Mouse (Mus musculus) bone marrow, adult 2 months (tissue): ENCODE data around the gene Mnd1. TPM values are rescaled to one million over a fixed set of nuclear protein-coding genes. Genes with fewer than 3 reads are reported as not detected.

Source experiments
- H3K27ac ChIP-seq: fragments of 200-500 bp; 2 replicates; pipeline ENCODE4 v1.5.1; 2012; ENCODE audit warnings: low read depth, mild to moderate bottlenecking, control low read depth, inconsistent platforms, low read length; ENCODE audit not compliant: control insufficient read depth, poor library complexity, insufficient read depth
- H3K4me1 ChIP-seq: fragments of 200-500 bp; 2 replicates; pipeline ENCODE4 v1.6.1; 2011; ENCODE audit warnings: low read length; ENCODE audit not compliant: control insufficient read depth, insufficient read depth
- H3K4me3 ChIP-seq: fragments of 200-500 bp; replicated peaks from 2 replicates; pipeline ENCODE3; 2011; ENCODE audit warnings: mild to moderate bottlenecking, low read depth, low read length, control low read depth; ENCODE audit not compliant: control insufficient read depth
- CTCF ChIP-seq: fragments of 200-500 bp; IDR thresholded peaks from 2 replicates; pipeline ENCODE4 v1.5.1; 2011; ENCODE audit warnings: low read length, control low read depth; ENCODE audit not compliant: control insufficient read depth, insufficient read depth
- POLR2A ChIP-seq: fragments of 200-500 bp; IDR thresholded peaks from 2 replicates; pipeline ENCODE4 v1.6.1; 2011; ENCODE audit warnings: low read depth, mild to moderate bottlenecking, control low read depth, low read length, borderline replicate concordance; ENCODE audit not compliant: control insufficient read depth
- WGBS: fragments of 180-500 bp; shearing (Covaris S2); methylation state at CpG from one replicate; pipeline ENCODE4 v1.1.7; 2018; 5-methylcytosine and 5-hydroxymethylcytosine counted together
- polyA plus RNA-seq: library from polyadenylated mRNA; stranded (reverse); fragments of >200 nt; gene quantifications from 2 replicates; pipeline ENCODE4 v1.2.4, GENCODE M21; 2011; ENCODE audit warnings: low replicate concordance; ENCODE audit not compliant: missing spikeins, insufficient read depth, insufficient read length

Mnd1 gene
- 8.3 and 11.7 TPM in 2 replicates for polyA plus RNA-seq

- Histone ChIP-seq H3K4me1 (peaks cover 2% of the 10 kb centered on the region; the same call in 1 of the 2 replicates), H3K27ac (peak within 1 kb of the TSS; percentile 97), H3K4me3 (peak within 1 kb of the TSS; percentile 60)
- WGBS: under 1% methylated on average over 29 of the region's 29 CpGs
- peak; percentile 71 for TF ChIP-seq POLR2A
- peak; percentile 87 for TF ChIP-seq CTCF
Measured at GRCm38 (mm10) chr3:84155558-84156006, at the start of gene Mnd1. TSS of gene Mnd1 (minus strand) at chr3:84155786.

DNA sequence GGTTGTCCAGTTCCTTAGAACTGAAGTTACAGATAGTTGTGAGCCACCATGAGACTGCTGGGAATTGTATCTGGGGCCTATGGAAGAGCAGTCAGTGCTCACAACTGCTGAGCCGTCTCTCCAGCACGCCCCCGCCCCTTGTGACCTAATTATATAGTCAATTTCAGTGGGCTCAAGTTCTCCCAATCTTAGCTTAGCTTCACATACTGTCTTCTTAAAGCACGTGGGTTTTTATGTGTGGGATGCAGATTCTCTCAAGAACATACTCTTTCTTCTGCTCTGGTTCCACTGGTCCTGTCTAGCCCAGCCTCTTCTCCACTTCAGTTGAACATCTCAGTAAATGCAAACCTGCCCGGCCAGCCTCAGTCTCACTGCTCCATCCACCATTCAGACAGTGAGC lies 49.1 kb upstream of the Mnd1 start:
- 78% methylated on average over 5 of the region's 5 CpGs for WGBS
- Histone ChIP-seq H3K4me1 (no peaks in the 10 kb centered on the region), H3K27ac (no peak overlapping the region), H3K4me3 (no peak overlapping the region)
- TF ChIP-seq CTCF (no peak), POLR2A (no peak)

DNA sequence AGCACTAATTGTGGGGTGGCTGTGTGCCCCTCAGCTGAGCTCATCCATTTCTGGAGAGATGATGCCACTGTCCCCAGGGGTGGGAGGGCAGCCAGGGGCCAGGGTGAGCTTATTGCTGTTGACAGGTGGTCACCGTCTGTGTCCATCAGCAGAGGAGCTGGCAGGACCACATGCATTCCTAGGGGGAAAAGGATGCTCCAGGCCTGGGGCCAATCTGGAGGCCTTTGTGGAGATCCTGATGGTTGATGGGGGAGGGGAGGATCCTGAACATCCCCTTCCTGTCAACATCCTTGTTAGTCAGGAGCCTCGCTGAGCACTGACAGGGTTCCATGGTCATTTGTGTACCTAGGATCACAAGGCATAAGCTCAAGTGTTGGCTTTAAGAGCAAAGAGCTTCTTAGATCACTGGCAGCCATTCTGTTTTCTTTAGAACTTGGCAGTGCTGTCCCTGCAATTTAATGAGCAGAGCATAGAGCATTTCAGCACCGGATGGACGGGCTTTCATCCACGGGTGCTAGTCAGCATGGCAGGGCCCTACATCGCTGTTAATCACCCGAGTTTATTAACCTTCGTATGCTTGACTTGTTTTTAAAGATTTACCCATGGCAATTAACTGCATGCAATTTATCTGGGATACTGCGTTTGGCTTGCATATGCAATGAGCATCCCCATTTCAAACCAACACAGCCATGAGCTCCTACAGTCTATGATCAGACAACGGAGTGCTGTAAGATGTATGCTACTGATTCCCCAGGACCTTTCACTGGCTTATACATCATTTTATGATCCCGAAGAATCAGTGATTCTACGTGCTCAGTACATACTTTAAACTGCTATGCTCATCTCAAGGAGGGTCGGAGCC lies 45.2 kb upstream of the Mnd1 start:
- H3K4me3 ChIP-seq: no peak overlapping the region
- 88% methylated on average over 13 of the region's 13 CpGs for WGBS
- H3K27ac ChIP-seq: no peak overlapping the region
- H3K4me1 ChIP-seq: no peaks in the 10 kb centered on the region
- TF ChIP-seq POLR2A: no peak
- TF ChIP-seq CTCF: no peak

- Histone ChIP-seq H3K4me3 (no peak overlapping the region), H3K27ac (no peak overlapping the region), H3K4me1 (no peaks in the 10 kb centered on the region)
- TF ChIP-seq POLR2A: no peak
- no peak for TF ChIP-seq CTCF
- 89% methylated on average over 9 of the region's 9 CpGs for WGBS
Measured at GRCm38 (mm10) chr3:84199516-84199915, 43.9 kb upstream of the Mnd1 start.

- 90% methylated on average over 3 of the region's 3 CpGs for WGBS
- H3K4me1 ChIP-seq: no peaks in the 10 kb centered on the region
- TF ChIP-seq POLR2A (no peak), CTCF (no peak)
- H3K4me3 ChIP-seq: no peak overlapping the region
- no peak overlapping the region for H3K27ac ChIP-seq
Measured at GRCm38 (mm10) chr3:84198229-84198628, 42.6 kb upstream of the Mnd1 start.

DNA sequence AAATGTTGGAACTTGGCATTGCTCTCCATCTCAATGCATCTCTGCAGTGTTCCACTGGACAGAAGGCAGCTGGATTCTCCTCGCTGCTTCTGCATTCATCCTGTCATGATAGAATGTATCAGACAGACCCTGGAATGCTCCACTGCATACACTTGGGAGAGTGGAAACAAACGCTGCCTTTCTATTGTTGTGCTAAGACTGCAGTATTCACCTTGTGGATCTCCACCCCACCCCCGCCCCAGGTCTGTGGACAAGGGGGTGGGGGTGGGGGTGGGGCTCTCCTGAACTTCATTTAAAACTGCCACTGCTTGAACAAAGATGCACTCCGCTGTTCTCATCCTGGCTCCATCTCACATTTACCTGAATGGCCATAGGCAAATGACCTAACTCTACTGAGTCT lies 38.3 kb upstream of the Mnd1 start:
- WGBS: 73% methylated on average over 4 of the region's 4 CpGs
- H3K4me3 ChIP-seq: no peak overlapping the region
- no peak overlapping the region for H3K27ac ChIP-seq
- TF ChIP-seq POLR2A: no peak
- TF ChIP-seq CTCF: no peak
- H3K4me1 ChIP-seq: no peaks in the 10 kb centered on the region

DNA sequence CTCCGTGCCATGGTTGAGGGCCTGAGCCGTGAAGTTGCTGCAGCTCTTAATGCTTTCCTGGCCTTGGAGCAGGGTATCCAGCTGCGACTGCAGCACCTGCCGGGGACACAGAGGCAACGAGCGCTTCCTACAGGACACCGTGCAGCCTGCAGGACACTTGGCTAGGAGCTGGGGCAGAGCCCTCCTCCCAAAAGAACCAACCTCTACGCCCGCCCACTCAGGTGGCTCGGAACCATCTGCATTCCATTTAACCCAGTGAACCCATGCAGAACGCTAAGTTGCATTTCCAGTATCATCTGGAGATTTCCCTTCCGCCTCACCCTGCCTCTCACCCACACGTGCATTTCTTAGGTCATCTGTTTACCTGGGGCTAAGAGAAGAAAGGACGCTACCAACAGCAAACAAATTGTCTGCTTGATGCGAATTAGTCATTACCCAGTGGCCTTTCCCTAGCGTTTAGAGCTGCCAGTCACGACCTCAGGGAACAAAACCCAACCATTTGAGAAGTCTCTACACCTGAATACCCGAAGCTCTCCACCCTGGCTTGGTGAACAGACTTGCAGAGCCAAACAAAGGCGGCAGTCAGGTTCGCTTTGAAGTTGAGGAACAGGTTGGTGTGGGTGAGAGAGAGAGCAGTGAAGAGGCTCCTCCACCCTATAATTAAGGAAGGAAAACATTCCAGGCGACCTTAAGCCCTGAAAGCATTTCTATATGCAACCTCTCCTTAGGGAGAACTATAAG lies 35.7 kb upstream of the Mnd1 start:
- H3K4me1 ChIP-seq: no peaks in the 10 kb centered on the region
- no peak overlapping the region for H3K4me3 ChIP-seq
- no peak overlapping the region for H3K27ac ChIP-seq
- no peak for TF ChIP-seq POLR2A
- TF ChIP-seq CTCF: no peak
- WGBS: 69% methylated on average over 21 of the region's 21 CpGs

- TF ChIP-seq CTCF (no peak), POLR2A (no peak; the same call in 1 of the 2 replicates)
- 7% methylated on average over 41 of the region's 41 CpGs for WGBS
- H3K4me3 ChIP-seq: no peak overlapping the region
- H3K27ac ChIP-seq: no peak overlapping the region
- H3K4me1 ChIP-seq: no peaks in the 10 kb centered on the region
Measured at GRCm38 (mm10) chr3:84190513-84191061, 35.0 kb upstream of the Mnd1 start.
